Mouse (Mus musculus) CH12.LX (cell line): ENCODE measurements around the gene Agfg2. TPM values are rescaled to one million over a fixed set of nuclear protein-coding genes. Genes with fewer than 3 reads are reported as not detected.

Experiments
- DNase-seq: peaks from one replicate; pipeline ENCODE4 v3.0.0-alpha.2; 2013; ENCODE audit errors: extremely low read depth
- H3K27ac ChIP-seq: 2 replicates; pipeline ENCODE4 v1.5.1; 2012; ENCODE audit warnings: low read depth, mild to moderate bottlenecking, control low read depth, moderate library complexity; ENCODE audit not compliant: insufficient read depth
- H3K27me3 ChIP-seq: replicated peaks from 2 replicates; pipeline ENCODE3; 2012; ENCODE audit warnings: inconsistent platforms
- H3K36me3 ChIP-seq, 2 experiments: replicated peaks in 1 of 2; 2 replicates each; pipeline versions ENCODE3 to v1.6.1; 2012; ENCODE audit warnings: inconsistent platforms in 1 of 2, low read length in 1 of 2, mild to moderate bottlenecking in 1 of 2, mixed read lengths in 1 of 2, moderate library complexity in 1 of 2; ENCODE audit not compliant: control insufficient read depth in 1 of 2, insufficient read depth in 1 of 2
- H3K4me1 ChIP-seq, 2 experiments: 2 replicates each; pipeline ENCODE4 v1.6.1; 2012; ENCODE audit warnings: inconsistent platforms in 1 of 2, moderate library complexity in 1 of 2; ENCODE audit not compliant: insufficient read depth in 2 of 2, control insufficient read depth in 1 of 2
- H3K4me2 ChIP-seq: 2 replicates; pipeline ENCODE4 v1.6.1; 2012; ENCODE audit warnings: low read depth, mild to moderate bottlenecking, control low read depth; ENCODE audit not compliant: poor library complexity, insufficient read depth, severe bottlenecking
- H3K4me3 ChIP-seq, 3 experiments: fragments of 150-350 bp in 1 of 3; sonication (generic) in 1 of 3; replicated peaks in 1 of 3; 2 replicates each; pipeline versions ENCODE3 to v1.5.1; 2011 to 2012; ENCODE audit warnings: low read depth in 2 of 3, low read length in 2 of 3, mild to moderate bottlenecking in 2 of 3, moderate library complexity in 2 of 3, control low read depth in 1 of 3, improper control_type of control experiment in 1 of 3, inconsistent platforms in 1 of 3, mixed read lengths in 1 of 3; ENCODE audit not compliant: poor library complexity in 1 of 3
- H3K79me2 ChIP-seq: replicated peaks from 2 replicates; pipeline ENCODE4 v1.6.1; 2012; ENCODE audit warnings: mild to moderate bottlenecking, moderate library complexity; ENCODE audit not compliant: control insufficient read depth, poor library complexity, insufficient read depth, severe bottlenecking; ENCODE audit errors: extremely low read depth
- H3K9ac ChIP-seq: 2 replicates; pipeline ENCODE4 v1.6.1; 2012; ENCODE audit warnings: low read depth, mild to moderate bottlenecking, control low read depth, moderate library complexity; ENCODE audit not compliant: insufficient read depth
- H3K9me3 ChIP-seq: replicated peaks from 2 replicates; pipeline ENCODE3; 2012; ENCODE audit warnings: low read length, inconsistent platforms, mixed read lengths
- BHLHE40 ChIP-seq: IDR thresholded peaks from 2 replicates; pipeline ENCODE4 v1.6.1; 2011; ENCODE audit warnings: mild to moderate bottlenecking, low read depth, low read length, improper control_type of control experiment
- CHD1 ChIP-seq: IDR thresholded peaks from 2 replicates; pipeline ENCODE4 v1.6.1; 2012; ENCODE audit warnings: low read depth, low read length, improper control_type of control experiment, inconsistent platforms
- CHD2 ChIP-seq: IDR thresholded peaks from 2 replicates; pipeline ENCODE4 v1.6.1; 2011; ENCODE audit warnings: low read length, improper control_type of control experiment
- CTCF ChIP-seq, 2 experiments: IDR thresholded peaks in 1 of 2; conservative IDR thresholded peaks in 1 of 2; 2 replicates each; pipeline ENCODE4 v1.5.1; 2011 to 2012; ENCODE audit warnings: low read depth in 2 of 2, low read length in 2 of 2, improper control_type of control experiment in 1 of 2, inconsistent platforms in 1 of 2, mild to moderate bottlenecking in 1 of 2, moderate library complexity in 1 of 2
- E2F4 ChIP-seq: IDR thresholded peaks from 2 replicates; pipeline ENCODE4 v1.6.1; 2011; ENCODE audit warnings: low read depth, low read length, improper control_type of control experiment; ENCODE audit not compliant: insufficient replicate concordance
- ELF1 ChIP-seq: IDR thresholded peaks from 2 replicates; pipeline ENCODE4 v1.6.1; 2014; ENCODE audit warnings: low read depth, mild to moderate bottlenecking, inconsistent platforms, low read length, improper control_type of control experiment
- EP300 ChIP-seq: IDR thresholded peaks from 2 replicates; pipeline ENCODE4 v1.6.1; 2011; ENCODE audit warnings: low read length, improper control_type of control experiment
- ETS1 ChIP-seq: conservative IDR thresholded peaks from 2 replicates; pipeline ENCODE4 v1.6.1; 2012; ENCODE audit warnings: low read depth, mild to moderate bottlenecking, inconsistent platforms, low read length, improper control_type of control experiment, moderate library complexity
- GABPA ChIP-seq: IDR thresholded peaks from 2 replicates; pipeline ENCODE4 v1.6.1; 2012; ENCODE audit warnings: low read depth, low read length, improper control_type of control experiment, inconsistent platforms; ENCODE audit not compliant: insufficient replicate concordance
- HCFC1 ChIP-seq: IDR thresholded peaks from 2 replicates; pipeline ENCODE4 v1.6.1; 2012; ENCODE audit warnings: low read depth, mild to moderate bottlenecking, inconsistent platforms, low read length, improper control_type of control experiment
- IRF4 ChIP-seq: IDR thresholded peaks from 2 replicates; pipeline ENCODE4 v1.6.1; 2014; ENCODE audit warnings: low read depth, mild to moderate bottlenecking, inconsistent platforms, low read length, improper control_type of control experiment
- JUN ChIP-seq: IDR thresholded peaks from 2 replicates; pipeline ENCODE4 v1.6.1; 2011; ENCODE audit warnings: low read depth, mild to moderate bottlenecking, low read length, improper control_type of control experiment, moderate library complexity; ENCODE audit not compliant: insufficient read depth
- JUND ChIP-seq: conservative IDR thresholded peaks from 2 replicates; pipeline ENCODE4 v1.6.1; 2011; ENCODE audit warnings: low read depth, low read length, improper control_type of control experiment
- KAT2A ChIP-seq: IDR thresholded peaks from 2 replicates; pipeline ENCODE4 v1.6.1; 2012; ENCODE audit warnings: low read length, improper control_type of control experiment, inconsistent platforms; ENCODE audit not compliant: insufficient replicate concordance
- MAFK ChIP-seq: IDR thresholded peaks from 2 replicates; pipeline ENCODE4 v1.6.1; 2011; ENCODE audit warnings: low read length, improper control_type of control experiment; ENCODE audit not compliant: insufficient replicate concordance
- MAX ChIP-seq: IDR thresholded peaks from 2 replicates; pipeline ENCODE4 v1.6.1; 2011; ENCODE audit warnings: low read length, improper control_type of control experiment
- MAZ ChIP-seq: IDR thresholded peaks from 2 replicates; pipeline ENCODE4 v1.6.1; 2012; ENCODE audit warnings: low read depth, mild to moderate bottlenecking, inconsistent platforms, low read length, improper control_type of control experiment, moderate library complexity
- MEF2A ChIP-seq: IDR thresholded peaks from 2 replicates; pipeline ENCODE4 v1.6.1; 2014; ENCODE audit warnings: low read depth, mild to moderate bottlenecking, inconsistent platforms, low read length, improper control_type of control experiment, borderline replicate concordance
- MXI1 ChIP-seq: IDR thresholded peaks from 2 replicates; pipeline ENCODE4 v1.6.1; 2011; ENCODE audit warnings: mild to moderate bottlenecking, low read depth, low read length, improper control_type of control experiment
- MYC ChIP-seq: IDR thresholded peaks from 2 replicates; pipeline ENCODE4 v1.6.1; 2011; ENCODE audit warnings: low read depth, mild to moderate bottlenecking, improper control_type of control experiment, low read length
- NELFE ChIP-seq: IDR thresholded peaks from 2 replicates; pipeline ENCODE4 v1.6.1; 2011; ENCODE audit warnings: low read depth, low read length, improper control_type of control experiment
- NRF1 ChIP-seq: IDR thresholded peaks from 2 replicates; pipeline ENCODE4 v1.6.1; 2014; ENCODE audit warnings: low read depth, mild to moderate bottlenecking, inconsistent platforms, low read length, improper control_type of control experiment, moderate library complexity
- PAX5 ChIP-seq: IDR thresholded peaks from 2 replicates; pipeline ENCODE4 v1.6.1; 2012; ENCODE audit warnings: low read length, inconsistent platforms, mixed read lengths
- POLR2A ChIP-seq: IDR thresholded peaks from 2 replicates; pipeline ENCODE4 v1.6.1; 2011; ENCODE audit warnings: low read depth, mild to moderate bottlenecking, improper control_type of control experiment, low read length
- POLR2AphosphoS2 ChIP-seq: IDR thresholded peaks from 2 replicates; pipeline ENCODE4 v1.6.1; 2011; ENCODE audit warnings: low read depth, low read length, improper control_type of control experiment
- RAD21 ChIP-seq: IDR thresholded peaks from 2 replicates; pipeline ENCODE4 v1.6.1; 2011; ENCODE audit warnings: low read depth, mild to moderate bottlenecking, low read length, improper control_type of control experiment, moderate library complexity
- RCOR1 ChIP-seq: conservative IDR thresholded peaks from 2 replicates; pipeline ENCODE4 v1.6.1; 2012; ENCODE audit warnings: low read depth, mild to moderate bottlenecking, inconsistent platforms, low read length, improper control_type of control experiment
- SIN3A ChIP-seq: IDR thresholded peaks from 2 replicates; pipeline ENCODE4 v1.6.1; 2012; ENCODE audit warnings: low read length, improper control_type of control experiment, inconsistent platforms
- SMC3 ChIP-seq: IDR thresholded peaks from 2 replicates; pipeline ENCODE4 v1.6.1; 2011; ENCODE audit warnings: low read depth, low read length, improper control_type of control experiment
- TBP ChIP-seq: conservative IDR thresholded peaks from 2 replicates; pipeline ENCODE4 v1.6.1; 2011; ENCODE audit warnings: low read depth, low read length, improper control_type of control experiment
- TCF12 ChIP-seq: IDR thresholded peaks from 2 replicates; pipeline ENCODE4 v1.6.1; 2014; ENCODE audit warnings: low read depth, mild to moderate bottlenecking, inconsistent platforms, low read length, improper control_type of control experiment
- UBTF ChIP-seq: IDR thresholded peaks from 2 replicates; pipeline ENCODE4 v1.6.1; 2012; ENCODE audit warnings: low read depth, mild to moderate bottlenecking, inconsistent platforms, low read length, improper control_type of control experiment, moderate library complexity
- USF1 ChIP-seq: IDR thresholded peaks from 2 replicates; pipeline ENCODE4 v1.6.1; 2014; ENCODE audit warnings: low read depth, mild to moderate bottlenecking, inconsistent platforms, low read length, improper control_type of control experiment
- USF2 ChIP-seq: conservative IDR thresholded peaks from 2 replicates; pipeline ENCODE4 v1.6.1; 2011; ENCODE audit warnings: low read depth, low read length, improper control_type of control experiment
- ZC3H11A ChIP-seq: IDR thresholded peaks from 2 replicates; pipeline ENCODE4 v1.6.1; 2012; ENCODE audit warnings: low read depth, mild to moderate bottlenecking, inconsistent platforms, low read length, improper control_type of control experiment
- ZKSCAN1 ChIP-seq: IDR thresholded peaks from 2 replicates; pipeline ENCODE4 v1.6.1; 2012; ENCODE audit warnings: low read depth, inconsistent platforms, low read length, improper control_type of control experiment, borderline replicate concordance
- ZMIZ1 ChIP-seq: IDR thresholded peaks from 2 replicates; pipeline ENCODE4 v1.6.1; 2012; ENCODE audit warnings: low read depth, mild to moderate bottlenecking, inconsistent platforms, low read length, improper control_type of control experiment
- ZNF384 ChIP-seq: IDR thresholded peaks from 2 replicates; pipeline ENCODE4 v1.6.1; 2012; ENCODE audit warnings: low read depth, low read length, improper control_type of control experiment, inconsistent platforms
- dilution Hi-C: fragments of 300-500 bp; cut with MboI; formaldehyde crosslinking; loops from 2 replicates; pipeline ENCODE4 v1.14.3; 2020; ENCODE audit warnings: low sequenced_read_pairs; ENCODE audit not compliant: extremely low pct_unique_long_range_greater_than_20kb, extremely low pct_ligation_motif_present
- in situ Hi-C: fragments of 300-500 bp; cut with MboI; formaldehyde crosslinking; loops from 3 replicates; pipeline ENCODE4 v1.14.3; 2019; ENCODE audit warnings: low sequenced_read_pairs, low pct_ligation_motif_present, low pct_unique_long_range_greater_than_20kb, mixed read lengths
- polyA plus RNA-seq: library from polyadenylated mRNA; unstranded; fragments of >175 nt; gene quantifications from 2 replicates; pipeline ENCODE4 v1.2.1, GENCODE M21; 2012; ENCODE audit warnings: low read depth; ENCODE audit not compliant: insufficient read length
- total RNA-seq, 2 experiments: library from RNA; depleted of rRNA; stranded (reverse); fragments of 300-350 nt in 1 of 2; fragments of >200 nt in 1 of 2; gene quantifications; 2 replicates each; pipeline ENCODE4 v1.2.3; 2012 to 2014

Agfg2 gene
- 8.7 and 10.0 TPM in 2 replicates for total RNA-seq (2012; rRNA removed)
- total RNA-seq (2014; rRNA removed): 11.5 and 13.4 TPM in 2 replicates
- polyA plus RNA-seq: 16.7 and 16.8 TPM in 2 replicates

- Histone ChIP-seq H3K27ac (no peak within 1 kb of the TSS), H3K27me3 (no peaks in the 10 kb centered on the region), H3K79me2 (peaks cover 4% of the 10 kb centered on the region; the same call in 1 of the 2 replicates), H3K4me2 (peak within 1 kb of the TSS; percentile 48), H3K9ac (peak within 1 kb of the TSS; percentile 17), H3K36me3 (peaks cover 0 to 23% of the 10 kb centered on the region in 2 experiments), H3K4me3 (peak within 1 kb of the TSS; percentile 59 to 69 (median 63)), H3K4me1 (peaks cover 0 to 31% of the 10 kb centered on the region in 2 experiments; a peak in 2 of 4 replicates), H3K9me3 (no peaks in the 10 kb centered on the region)
- dilution Hi-C loops (no loop called here), in situ Hi-C loops (no loop called here)
- no peak for TF ChIP-seq ZKSCAN1
- TF ChIP-seq TBP: no peak
- no peak for TF ChIP-seq BHLHE40
- peak; percentile 94 for TF ChIP-seq E2F4
- peak; percentile 40; the same call in 1 of the 2 replicates for TF ChIP-seq TCF12
- no peak for TF ChIP-seq JUND
- TF ChIP-seq USF1: no peak
- TF ChIP-seq MEF2A: peak; percentile 31; the same call in 1 of the 2 replicates
- no peak for TF ChIP-seq MAFK
- no peak for TF ChIP-seq EP300
- TF ChIP-seq HCFC1: peak; percentile 48; the same call in 1 of the 2 replicates
- TF ChIP-seq UBTF: peak; percentile 62; the same call in 1 of the 2 replicates
- TF ChIP-seq NRF1: peak; percentile 84
- TF ChIP-seq ZMIZ1: no peak
- 0 out of 2 replicates have a peak, but pooled peaks have one; percentile 14 for TF ChIP-seq ETS1
- TF ChIP-seq RAD21: no peak; the same call in 1 of the 2 replicates
- TF ChIP-seq MAX: peak; percentile 93
- peak; percentile 68 for TF ChIP-seq NELFE
- no peak for TF ChIP-seq SMC3
- TF ChIP-seq ZC3H11A: no peak
- no peak for TF ChIP-seq GABPA
- TF ChIP-seq KAT2A: 0 out of 2 replicates have a peak, but pooled peaks have one; percentile 2
- TF ChIP-seq MXI1: peak; percentile 89
- no peak for TF ChIP-seq USF2
- TF ChIP-seq MAZ: peak; percentile 91
- no peak for TF ChIP-seq ZNF384
- TF ChIP-seq IRF4: peak; percentile 34; the same call in 1 of the 2 replicates
- TF ChIP-seq JUN: no peak
- peak; percentile 72 for TF ChIP-seq ELF1
- TF ChIP-seq CHD2: peak; percentile 87
- peak; percentile 77 for TF ChIP-seq POLR2A
- TF ChIP-seq PAX5: no peak
- TF ChIP-seq MYC: 0 out of 2 replicates have a peak, but pooled peaks have one; percentile 5
- no peak for TF ChIP-seq RCOR1
- TF ChIP-seq SIN3A: peak; percentile 63; the same call in 1 of the 2 replicates
- no peak for TF ChIP-seq POLR2AphosphoS2
- TF ChIP-seq CHD1: no peak
- TF ChIP-seq CTCF (conservative IDR thresholded peaks at IDR 0.05 in 1 of 2, IDR thresholded peaks at IDR 0.05 in 1 of 2; ENCODE audit: low read depth in 2 of 2, low read length in 2 of 2): no peak
- DNase-seq: peak; percentile 100
These were observed at the start of gene Agfg2 for GRCm38 (mm10) chr5:137684294-137685123. Agfg2 (minus strand) TSS chr5:137684726.
